Mouse (Mus musculus) cerebellum, adult 2 months (tissue): ENCODE results near the gene Rere. TPM values are rescaled to one million over a fixed set of nuclear protein-coding genes. Genes with fewer than 3 reads are reported as not detected.
"Not testable (repeated sequence)": the region's sequence is repeated elsewhere in the genome, so short reads cannot be mapped to it uniquely, and the experiment has no call there.

Source experiments
- DNase-seq, 2 experiments: peaks; one replicate each; pipeline ENCODE4 v3.0.0; 2021
- H3K27ac ChIP-seq: fragments of 200-500 bp; 2 replicates; pipeline ENCODE4 v1.5.1; 2012; ENCODE audit warnings: low read length, control low read depth, inconsistent platforms; ENCODE audit not compliant: insufficient read depth
- H3K27me3 ChIP-seq: fragments of 200-500 bp; 2 replicates; pipeline ENCODE4 v1.6.1; 2012; ENCODE audit warnings: inconsistent platforms, mild to moderate bottlenecking, low read length, moderate library complexity; ENCODE audit not compliant: control insufficient read depth, insufficient read depth
- H3K4me1 ChIP-seq: fragments of 200-500 bp; 2 replicates; pipeline ENCODE4 v1.6.1; 2011; ENCODE audit warnings: low read length; ENCODE audit not compliant: control insufficient read depth, insufficient read depth
- H3K4me3 ChIP-seq: fragments of 200-500 bp; replicated peaks from 2 replicates; pipeline ENCODE3; 2011; ENCODE audit warnings: mild to moderate bottlenecking, low read depth, low read length, control low read depth; ENCODE audit not compliant: insufficient read depth
- CTCF ChIP-seq: fragments of 200-500 bp; IDR thresholded peaks from 2 replicates; pipeline ENCODE4 v1.5.1; 2011; ENCODE audit warnings: low read depth, mild to moderate bottlenecking, control low read depth, low read length, moderate library complexity, borderline replicate concordance; ENCODE audit not compliant: insufficient read depth
- POLR2A ChIP-seq: fragments of 200-500 bp; IDR thresholded peaks from 2 replicates; pipeline ENCODE4 v1.6.1; 2011; ENCODE audit warnings: low read length, control low read depth, borderline replicate concordance; ENCODE audit not compliant: insufficient read depth
- WGBS: fragments of 180-500 bp; shearing (Covaris S2); methylation state at CpG from one replicate; pipeline ENCODE4 v1.1.7; 2018; 5-methylcytosine and 5-hydroxymethylcytosine counted together
- polyA plus RNA-seq: library from polyadenylated mRNA; depleted of rRNA; stranded (reverse); fragments of >200 nt; gene quantifications from 2 replicates; pipeline ENCODE4 v1.2.3, GENCODE M21; 2012

The Rere gene
- polyA plus RNA-seq, 1 experiment, result 69.1 TPM

DNA sequence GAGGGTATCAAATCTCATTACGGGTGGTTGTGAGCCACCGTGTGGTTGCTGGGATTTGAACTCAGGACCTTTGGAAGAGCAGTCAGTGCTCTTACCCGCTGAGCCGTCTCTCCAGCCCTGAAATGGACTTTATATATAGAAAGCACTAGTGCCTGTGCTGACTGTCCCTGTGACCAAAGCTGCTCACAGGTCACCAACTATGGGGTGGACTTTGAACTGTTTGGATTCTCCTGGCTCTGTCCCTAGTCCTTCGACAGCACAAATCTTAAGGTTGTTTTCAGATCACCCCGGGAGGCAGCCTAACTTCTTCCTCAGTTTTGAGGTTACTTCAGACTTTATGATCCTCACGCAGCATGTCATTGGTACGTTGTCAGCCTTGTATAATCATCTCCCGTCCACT lies 267.9 kb downstream of the Rere start:
- Histone ChIP-seq H3K4me1 (no peaks in the 10 kb centered on the region; the same call in 1 of the 2 replicates), H3K27me3 (no peaks in the 10 kb centered on the region), H3K27ac (no peak overlapping the region), H3K4me3 (no peak overlapping the region)
- no peak for TF ChIP-seq POLR2A
- no peak for TF ChIP-seq CTCF
- no peak for DNase-seq
- 80% methylated on average over 9 of the region's 9 CpGs for WGBS

DNA sequence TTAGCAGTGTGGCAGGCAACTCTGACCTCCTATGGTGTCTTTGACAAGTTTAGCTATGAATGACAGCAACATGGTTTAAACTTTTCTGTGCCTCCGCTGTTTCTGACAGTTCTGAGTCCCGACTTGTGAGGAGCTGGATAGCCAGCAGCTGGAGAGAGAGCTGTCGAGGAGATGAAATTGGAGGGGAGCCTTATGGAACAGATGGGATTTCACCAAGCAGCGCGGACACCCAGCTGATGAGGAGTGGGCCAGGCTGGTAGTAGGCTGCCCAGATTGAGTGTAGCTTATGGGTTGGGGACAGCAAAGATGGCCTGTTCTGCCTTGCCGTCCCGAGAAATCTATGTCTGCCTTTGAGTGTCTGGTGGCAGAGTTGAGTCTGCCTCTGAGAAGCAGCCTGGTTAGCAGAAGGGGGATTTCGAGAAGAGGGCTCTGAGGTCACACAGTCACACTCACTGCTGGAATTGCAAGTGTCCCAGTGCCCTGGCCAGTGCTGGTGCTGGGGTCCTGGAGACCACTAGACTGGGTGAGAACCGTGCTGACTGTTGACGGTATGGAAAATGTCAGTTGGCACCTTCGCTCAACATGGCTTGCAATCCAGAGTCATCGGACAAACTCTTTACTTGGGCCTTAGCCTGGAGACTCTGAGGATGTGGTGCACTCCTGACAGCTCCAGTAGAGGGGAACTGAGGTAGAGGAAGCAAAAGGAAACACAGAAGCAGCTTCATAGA lies 268.7 kb downstream of the Rere start:
- H3K4me3 ChIP-seq, result no peak overlapping the region
- WGBS, result 42% methylated on average over 12 of the region's 12 CpGs
- no peak for DNase-seq
- H3K27ac ChIP-seq, result no peak overlapping the region
- H3K27me3 ChIP-seq, result no peaks in the 10 kb centered on the region
- no peak for TF ChIP-seq POLR2A
- TF ChIP-seq CTCF, result no peak
- H3K4me1 ChIP-seq, result no peaks in the 10 kb centered on the region; the same call in 1 of the 2 replicates

DNA sequence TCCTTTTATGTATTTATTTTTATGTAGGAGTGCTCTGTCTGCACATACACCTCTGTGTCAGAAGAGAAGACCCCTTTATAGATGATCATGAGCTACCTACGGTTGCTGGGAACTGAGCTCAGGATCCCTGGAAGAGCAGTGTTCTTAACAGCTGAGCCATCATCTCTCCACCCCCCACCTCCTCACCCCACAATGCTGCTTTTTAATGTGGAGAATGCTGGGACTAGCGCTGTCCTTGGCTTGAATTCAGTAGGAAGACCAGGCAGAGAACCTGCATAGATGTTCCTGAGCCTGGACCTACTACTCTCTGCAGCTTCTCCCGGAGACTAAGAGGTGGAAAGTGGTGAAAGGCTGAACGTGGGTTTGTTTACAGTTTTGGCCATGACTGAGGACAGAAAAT lies 269.9 kb downstream of the Rere start:
- no peak overlapping the region for H3K4me3 ChIP-seq
- TF ChIP-seq CTCF (no peak), POLR2A (no peak)
- H3K27ac ChIP-seq, result no peak overlapping the region
- H3K4me1 ChIP-seq, result peaks cover 5% of the 10 kb centered on the region; the same call in 1 of the 2 replicates
- no peak for DNase-seq
- no peaks in the 10 kb centered on the region for H3K27me3 ChIP-seq
- 62% methylated on average over 4 of the region's 4 CpGs for WGBS

DNA sequence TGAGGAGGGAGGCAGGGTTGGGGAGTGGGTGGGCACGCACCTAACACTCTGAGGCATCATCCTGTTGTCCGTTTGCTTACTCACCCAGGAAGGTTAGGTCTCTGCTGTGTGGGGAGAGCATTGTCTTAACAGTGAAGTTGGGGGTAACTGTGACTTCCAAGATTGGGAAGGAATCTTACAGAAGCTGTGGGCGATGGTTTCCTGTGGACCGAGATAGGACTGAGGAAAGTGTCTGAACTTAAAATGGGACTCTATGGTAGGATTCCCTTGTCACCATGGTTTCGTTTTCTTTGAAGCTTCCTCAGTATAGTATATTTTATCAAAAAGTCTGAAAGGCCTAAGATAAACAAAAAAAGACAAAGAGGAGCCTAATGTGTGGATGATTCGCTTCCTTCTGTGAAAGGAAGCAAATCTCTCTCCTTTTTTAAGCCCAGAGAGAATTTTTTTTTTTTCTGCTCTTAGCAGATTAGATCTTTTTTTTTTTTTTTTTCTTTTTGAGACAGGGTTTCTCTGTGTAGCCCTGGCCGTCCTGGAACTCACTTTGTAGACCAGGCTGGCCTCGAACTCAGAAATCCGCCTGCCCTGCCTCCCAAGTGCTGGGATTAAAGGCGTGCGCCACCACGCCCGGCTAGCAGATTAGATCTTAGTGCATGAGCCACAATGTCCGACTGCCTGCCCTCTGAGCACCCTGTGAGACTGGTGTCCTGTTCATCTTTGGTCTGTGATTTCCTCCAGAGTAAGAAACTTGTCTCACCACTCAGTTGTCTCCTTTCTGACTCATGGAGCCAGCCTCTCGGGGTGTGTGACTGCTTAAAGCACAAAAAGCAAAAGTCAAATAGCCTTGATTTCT lies 271.5 kb downstream of the Rere start:
- Histone ChIP-seq H3K4me1 (peaks cover 10% of the 10 kb centered on the region), H3K27ac (no peak overlapping the region), H3K4me3 (no peak overlapping the region), H3K27me3 (no peaks in the 10 kb centered on the region)
- DNase-seq, result no peak
- no peak for TF ChIP-seq POLR2A
- WGBS, result 92% methylated on average over 15 of the region's 15 CpGs

DNA sequence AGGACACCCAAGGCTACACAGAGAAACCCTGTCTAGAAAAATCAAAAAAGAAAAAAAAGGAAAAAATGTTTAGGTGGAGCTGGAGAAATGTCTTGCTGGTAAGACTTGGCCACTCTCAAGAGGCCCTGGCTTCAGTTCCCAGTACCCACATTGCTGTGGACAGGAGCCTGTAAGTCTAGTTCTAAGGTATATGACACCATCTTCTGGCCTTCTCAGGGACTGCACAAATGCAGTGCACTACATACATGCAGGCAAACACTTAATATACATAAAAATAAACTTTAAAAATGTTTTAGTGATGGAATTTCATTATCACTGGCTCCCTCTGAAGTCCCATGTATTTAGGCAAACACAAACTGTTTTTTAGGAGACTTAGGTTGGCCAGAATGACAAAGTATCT lies 274.3 kb downstream of the Rere start:
- TF ChIP-seq POLR2A (no peak), CTCF (no peak)
- Histone ChIP-seq H3K4me1 (peaks cover 12% of the 10 kb centered on the region), H3K27me3 (no peaks in the 10 kb centered on the region), H3K27ac (no peak overlapping the region; the same call in 1 of the 2 replicates), H3K4me3 (no peak overlapping the region)
- no peak for DNase-seq

DNA sequence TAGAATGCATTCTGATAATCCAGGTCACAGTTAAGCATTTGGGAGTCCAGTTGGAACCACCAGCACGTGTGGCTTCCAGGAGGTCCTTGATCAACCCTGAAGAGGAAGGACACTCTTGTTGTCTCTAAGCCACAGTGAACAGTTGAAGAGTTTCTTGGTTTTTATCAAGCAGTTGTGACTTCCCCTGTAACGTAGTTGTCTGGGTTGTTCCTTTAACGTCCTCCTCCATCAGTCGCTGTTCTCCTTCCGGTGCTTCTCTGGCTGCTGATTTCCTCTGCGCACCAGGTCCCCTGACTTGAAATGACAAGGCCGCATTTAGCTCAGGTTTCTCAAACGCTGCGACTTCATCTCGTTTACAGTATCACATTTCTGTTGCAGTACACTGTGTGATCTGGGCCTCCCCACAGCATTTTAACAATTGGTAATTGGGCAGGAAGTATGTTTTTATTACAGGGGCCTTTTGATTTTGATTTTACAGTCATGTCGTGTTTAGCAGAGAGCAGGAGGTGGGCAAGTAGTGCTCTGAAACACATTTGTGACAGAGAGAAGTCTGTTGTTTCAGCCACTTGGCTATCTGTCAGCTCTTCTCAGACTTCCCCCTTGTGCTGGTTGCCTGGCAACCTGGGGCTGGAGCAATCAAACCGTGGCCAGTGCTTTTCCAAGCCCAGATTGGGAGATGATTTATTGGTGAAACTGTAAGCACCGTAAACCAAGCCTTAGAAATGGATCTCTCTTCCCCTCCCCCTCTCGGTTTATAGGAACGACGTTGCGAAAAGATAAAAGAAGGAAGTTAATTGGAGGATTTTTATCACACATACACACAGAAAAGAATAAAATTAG lies 275.2 kb downstream of the Rere start:
- peak; percentile 72 to 84 for DNase-seq
- H3K27ac ChIP-seq, result peak overlapping the region; percentile 51; the same call in 1 of the 2 replicates
- no peak for TF ChIP-seq POLR2A
- TF ChIP-seq CTCF, result no peak
- WGBS, result 5% methylated on average over 17 of the region's 17 CpGs
- peaks cover 16% of the 10 kb centered on the region for H3K4me1 ChIP-seq
- H3K4me3 ChIP-seq, result no peak overlapping the region
- no peaks in the 10 kb centered on the region for H3K27me3 ChIP-seq

DNA sequence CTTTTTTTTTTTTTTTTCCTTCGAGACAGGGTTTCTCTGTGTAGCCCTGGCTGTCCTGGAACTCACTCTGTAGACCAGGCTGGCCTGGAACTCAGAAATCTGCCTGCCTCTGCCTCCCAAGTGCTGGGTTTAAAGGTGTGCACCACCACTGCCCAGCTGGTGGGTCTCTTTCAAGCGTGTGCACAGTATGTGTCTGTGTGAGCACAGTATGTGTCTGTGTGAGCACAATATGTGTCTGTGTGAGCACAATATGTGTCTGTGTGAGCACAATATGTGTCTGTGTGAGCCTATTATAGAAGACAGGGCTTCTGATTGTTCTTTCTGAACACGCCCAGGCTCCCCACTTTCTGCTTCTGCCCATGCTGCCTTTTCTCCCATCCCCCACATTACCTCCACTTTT lies 275.8 kb downstream of the Rere start:
- H3K4me3 ChIP-seq, DNase-seq, H3K27me3 ChIP-seq: not testable (repeated sequence)
- WGBS, result 32% methylated on average over 3 of the region's 3 CpGs
- H3K27ac ChIP-seq, result 0 out of 2 replicates have a peak overlapping the region, but pooled peaks have one; percentile 51
- peaks cover 16% of the 10 kb centered on the region for H3K4me1 ChIP-seq
